Mouse (Mus musculus): ENCODE data around the gene Ide. TPM values are rescaled to one million over a fixed set of nuclear protein-coding genes. Genes with fewer than 3 reads are reported as not detected.

Gene Ide
- polyA plus RNA-seq, 1 experiment from 2014 or later = 37.3 TPM

GRCm38 (mm10) chr19:37265333-37266103, 72.1 kb downstream of the Ide start:
- Histone ChIP-seq H3K4me1 (replicated peaks; ENCODE audit: insufficient read depth, low read length) (0 out of 2 replicates have a peak, but pooled peaks cover 4% of the 10 kb centered on the region), H3K27me3 (ENCODE audit: insufficient read depth, low read length) (no peaks in the 10 kb centered on the region), H3K4me2 (ENCODE audit: low read length) (no peak overlapping the region), H3K4me3 (replicated peaks; ENCODE audit: low read depth, low read length) (no peak overlapping the region), H3K27ac (no peak overlapping the region), H3K36me3 (ENCODE audit: insufficient read depth, low read length) (peaks cover 10% of the 10 kb centered on the region; the same call in 1 of the 2 replicates), H3K9ac (ENCODE audit: low read depth, low read length) (no peak overlapping the region), H3K9me3 (replicated peaks; ENCODE audit: low read length) (no peaks in the 10 kb centered on the region)
- 30% methylated on average over 10 of the region's 10 CpGs for WGBS
- peak; percentile 84 for DNase-seq (ENCODE audit: low spot score)
- ATAC-seq (replicated peaks; ENCODE audit: low FRiP score, low read depth) = no peak
- peak; percentile 93 for TF ChIP-seq CTCF (IDR thresholded peaks at IDR 0.05; ENCODE audit: low read depth)

GRCm38 (mm10) chr19:37263943-37264897, 73.4 kb downstream of the Ide start:
- H3K9me3 ChIP-seq (replicated peaks; ENCODE audit: low read length) = no peaks in the 10 kb centered on the region
- ATAC-seq (replicated peaks; ENCODE audit: low FRiP score, low read depth) = peak; percentile 5; the same call in 1 of the 2 replicates
- TF ChIP-seq CTCF (IDR thresholded peaks at IDR 0.05; ENCODE audit: low read depth) = no peak
- 60% methylated on average over 23 of the region's 23 CpGs for WGBS
- H3K4me3 ChIP-seq (replicated peaks; ENCODE audit: low read depth, low read length) = no peak overlapping the region
- H3K4me2 ChIP-seq (ENCODE audit: low read length) = no peak overlapping the region
- peak; percentile 16 for DNase-seq (ENCODE audit: low spot score)
- no peak overlapping the region for H3K27ac ChIP-seq
- H3K4me1 ChIP-seq (replicated peaks; ENCODE audit: insufficient read depth, low read length) = 0 out of 2 replicates have a peak, but pooled peaks cover 4% of the 10 kb centered on the region
- no peak overlapping the region for H3K9ac ChIP-seq (ENCODE audit: low read depth, low read length)
- H3K36me3 ChIP-seq (ENCODE audit: insufficient read depth, low read length) = peaks cover 9% of the 10 kb centered on the region; the same call in 1 of the 2 replicates
- H3K27me3 ChIP-seq (ENCODE audit: insufficient read depth, low read length) = no peaks in the 10 kb centered on the region

GRCm38 (mm10) chr19:37263566-37263942, 74.1 kb downstream of the Ide start:
- H3K4me3 ChIP-seq (replicated peaks; ENCODE audit: low read depth, low read length) = no peak overlapping the region
- H3K4me2 ChIP-seq (ENCODE audit: low read length) = no peak overlapping the region
- no peak overlapping the region for H3K9ac ChIP-seq (ENCODE audit: low read depth, low read length)
- 64% methylated on average over 8 of the region's 8 CpGs for WGBS
- no peaks in the 10 kb centered on the region for H3K9me3 ChIP-seq (replicated peaks; ENCODE audit: low read length)
- peaks cover 2% of the 10 kb centered on the region; the same call in 1 of the 2 replicates for H3K36me3 ChIP-seq (ENCODE audit: insufficient read depth, low read length)
- TF ChIP-seq CTCF (IDR thresholded peaks at IDR 0.05; ENCODE audit: low read depth) = no peak
- H3K27me3 ChIP-seq (ENCODE audit: insufficient read depth, low read length) = no peaks in the 10 kb centered on the region
- 0 out of 2 replicates have a peak, but pooled peaks cover 4% of the 10 kb centered on the region for H3K4me1 ChIP-seq (replicated peaks; ENCODE audit: insufficient read depth, low read length)
- H3K27ac ChIP-seq = no peak overlapping the region
- DNase-seq (ENCODE audit: low spot score) (no peak), ATAC-seq (replicated peaks; ENCODE audit: low FRiP score, low read depth) (no peak)

GRCm38 (mm10) chr19:37262389-37262788, 75.3 kb downstream of the Ide start:
- Histone ChIP-seq H3K9ac (ENCODE audit: low read depth, low read length) (no peak overlapping the region), H3K36me3 (ENCODE audit: insufficient read depth, low read length) (no peaks in the 10 kb centered on the region), H3K27ac (no peak overlapping the region), H3K9me3 (replicated peaks; ENCODE audit: low read length) (no peaks in the 10 kb centered on the region), H3K4me1 (replicated peaks; ENCODE audit: insufficient read depth, low read length) (0 out of 2 replicates have a peak, but pooled peaks cover 4% of the 10 kb centered on the region), H3K27me3 (ENCODE audit: insufficient read depth, low read length) (no peaks in the 10 kb centered on the region), H3K4me2 (ENCODE audit: low read length) (no peak overlapping the region), H3K4me3 (replicated peaks; ENCODE audit: low read depth, low read length) (no peak overlapping the region)
- DNase-seq (ENCODE audit: low spot score) (peak; percentile 6), ATAC-seq (replicated peaks; ENCODE audit: low FRiP score, low read depth) (0 out of 2 replicates have a peak, but pooled peaks have one; percentile 29)
- WGBS = 37% methylated on average over 4 of the region's 4 CpGs
- no peak for TF ChIP-seq CTCF (IDR thresholded peaks at IDR 0.05; ENCODE audit: low read depth)

- ATAC-seq (replicated peaks; ENCODE audit: low FRiP score, low read depth) (no peak), DNase-seq (ENCODE audit: low spot score) (no peak)
- no peak for TF ChIP-seq CTCF (IDR thresholded peaks at IDR 0.05; ENCODE audit: low read depth)
- H3K9me3 ChIP-seq (replicated peaks; ENCODE audit: low read length) = no peaks in the 10 kb centered on the region
- H3K4me1 ChIP-seq (replicated peaks; ENCODE audit: insufficient read depth, low read length) = no peaks in the 10 kb centered on the region
- H3K4me3 ChIP-seq (replicated peaks; ENCODE audit: low read depth, low read length) = no peak overlapping the region
- H3K4me2 ChIP-seq (ENCODE audit: low read length) = no peak overlapping the region
- no peak overlapping the region for H3K27ac ChIP-seq
- 90% methylated on average over 9 of the region's 9 CpGs for WGBS
- no peak overlapping the region for H3K9ac ChIP-seq (ENCODE audit: low read depth, low read length)
- no peaks in the 10 kb centered on the region for H3K36me3 ChIP-seq (ENCODE audit: insufficient read depth, low read length)
- no peaks in the 10 kb centered on the region for H3K27me3 ChIP-seq (ENCODE audit: insufficient read depth, low read length)
Observed at GRCm38 (mm10) chr19:37255321-37255720, 82.3 kb downstream of the Ide start.

GRCm38 (mm10) chr19:37252104-37252503, 85.5 kb downstream of the Ide start:
- no peak for DNase-seq (ENCODE audit: low spot score)
- Histone ChIP-seq H3K4me2 (ENCODE audit: low read length) (no peak overlapping the region), H3K27me3 (ENCODE audit: insufficient read depth, low read length) (no peaks in the 10 kb centered on the region), H3K9ac (ENCODE audit: low read depth, low read length) (no peak overlapping the region), H3K4me1 (replicated peaks; ENCODE audit: insufficient read depth, low read length) (no peaks in the 10 kb centered on the region), H3K4me3 (replicated peaks; ENCODE audit: low read depth, low read length) (no peak overlapping the region), H3K36me3 (ENCODE audit: insufficient read depth, low read length) (no peaks in the 10 kb centered on the region), H3K9me3 (replicated peaks; ENCODE audit: low read length) (no peaks in the 10 kb centered on the region), H3K27ac (no peak overlapping the region)
- TF ChIP-seq CTCF (IDR thresholded peaks at IDR 0.05; ENCODE audit: low read depth) = no peak
- 70% methylated on average over 6 of the region's 6 CpGs for WGBS
- no peak for ATAC-seq (replicated peaks; ENCODE audit: low FRiP score, low read depth)
